Mouse (Mus musculus): ENCODE data around the gene Srebf2.
"Not testable (repeated sequence)": the region's sequence is repeated elsewhere in the genome, so short reads cannot be mapped to it uniquely, and the experiment has no call there.

Srebf2 gene

DNA sequence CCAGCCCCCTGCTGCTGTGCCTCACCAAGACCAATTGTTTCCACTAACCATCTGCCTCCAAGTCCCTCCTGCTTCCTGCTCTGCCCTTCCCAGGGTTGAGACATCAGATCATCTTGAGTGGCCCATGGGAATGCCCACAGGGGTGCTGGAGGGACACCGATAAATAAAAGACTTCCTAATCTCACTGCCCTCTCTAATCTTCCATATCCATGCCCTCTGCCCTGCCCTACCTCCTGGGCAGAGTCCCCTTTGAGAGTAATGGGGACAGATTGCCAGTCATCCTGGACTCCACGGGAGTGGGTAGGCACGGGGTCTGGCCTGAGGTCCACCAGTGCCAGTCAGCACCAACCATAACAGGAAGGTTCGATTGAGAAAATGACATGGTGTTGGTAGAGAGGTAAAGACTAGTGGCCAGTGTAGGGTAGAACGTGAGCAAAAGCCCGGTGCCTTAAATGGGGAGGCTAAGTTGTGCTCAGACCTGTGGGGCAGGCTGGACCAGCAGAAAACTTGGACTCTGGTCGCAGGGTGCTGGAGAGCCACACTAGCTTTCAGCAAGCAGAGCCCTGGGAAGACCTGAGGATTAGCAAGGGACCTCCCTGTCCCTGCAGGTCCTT lies 77.7 kb downstream of the Srebf2 start:
- no peak for DNase-seq (ENCODE audit: low spot score in 2 of 2)

DNA sequence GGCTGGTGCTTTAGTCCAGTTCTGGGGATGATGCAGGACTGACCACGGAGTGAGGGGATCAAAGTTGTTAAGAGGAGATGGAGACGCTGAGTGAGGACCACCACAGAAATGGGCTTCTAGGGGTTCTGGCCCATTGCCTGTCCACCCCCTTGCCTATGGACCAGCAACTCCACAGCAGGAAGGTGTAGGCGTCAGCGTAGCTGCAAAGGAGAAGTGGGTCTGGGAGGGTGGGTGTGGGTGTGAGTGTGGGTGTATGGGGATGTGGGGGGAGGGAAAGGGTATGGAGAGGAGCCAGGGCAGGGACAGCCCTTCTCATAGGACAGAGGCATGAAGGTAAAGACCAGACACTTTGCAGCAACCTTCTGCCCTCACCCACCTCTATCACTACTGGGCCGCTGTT lies 78.8 kb downstream of the Srebf2 start:
- DNase-seq (ENCODE audit: low spot score in 2 of 2), result no peak

DNA sequence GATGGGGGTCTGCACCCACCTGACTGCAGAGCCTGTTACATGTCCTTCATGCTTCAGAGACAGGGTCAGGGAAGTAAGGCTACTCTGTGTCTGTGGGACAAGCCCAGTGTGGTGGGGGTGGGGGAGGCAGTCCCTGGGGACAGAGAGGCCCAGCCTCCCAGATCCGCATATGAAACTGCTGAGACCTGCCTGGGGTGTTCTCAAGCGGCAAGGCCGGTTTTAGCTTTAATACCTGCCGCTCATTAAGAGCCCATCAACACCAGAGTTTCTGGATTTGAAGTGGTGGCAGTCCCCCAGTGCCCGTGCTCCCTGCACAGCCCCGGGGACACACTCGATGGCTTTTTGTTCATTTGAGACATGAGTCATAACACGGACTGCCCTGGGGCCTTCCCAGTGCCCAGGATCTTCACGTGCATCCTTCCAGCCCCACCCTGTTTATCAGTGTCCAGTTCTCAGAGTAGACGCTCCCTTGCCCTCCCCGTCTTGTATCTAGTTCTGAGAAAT lies 82.6 kb downstream of the Srebf2 start:
- no peak for DNase-seq (ENCODE audit: low spot score in 2 of 2)

DNA sequence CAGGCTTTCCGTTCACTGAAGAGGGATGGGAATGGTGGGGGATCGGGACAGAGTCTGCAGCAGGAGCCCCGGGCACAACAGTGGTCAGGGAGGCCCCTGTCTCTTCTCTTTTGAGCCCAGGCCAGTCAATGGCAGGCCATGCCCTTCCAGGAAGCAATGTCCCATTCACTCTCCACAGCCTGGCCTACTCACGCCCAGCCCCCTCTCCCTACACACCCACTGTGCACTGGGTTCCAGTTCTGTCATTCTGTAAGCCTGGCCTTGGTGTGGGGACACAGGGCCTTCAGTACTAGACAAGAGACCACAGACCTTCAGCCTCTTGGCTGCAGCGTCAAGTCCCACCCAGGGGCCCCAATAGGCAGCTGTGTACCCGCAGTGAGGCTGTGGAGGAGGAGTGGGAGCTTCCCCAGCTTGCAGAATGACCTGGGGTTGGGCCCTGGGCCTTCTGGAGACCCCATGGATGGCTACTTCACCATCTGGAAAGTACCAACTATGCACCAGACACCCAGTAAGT lies 83.2 kb downstream of the Srebf2 start:
- DNase-seq (ENCODE audit: low spot score in 2 of 2), result no peak

DNA sequence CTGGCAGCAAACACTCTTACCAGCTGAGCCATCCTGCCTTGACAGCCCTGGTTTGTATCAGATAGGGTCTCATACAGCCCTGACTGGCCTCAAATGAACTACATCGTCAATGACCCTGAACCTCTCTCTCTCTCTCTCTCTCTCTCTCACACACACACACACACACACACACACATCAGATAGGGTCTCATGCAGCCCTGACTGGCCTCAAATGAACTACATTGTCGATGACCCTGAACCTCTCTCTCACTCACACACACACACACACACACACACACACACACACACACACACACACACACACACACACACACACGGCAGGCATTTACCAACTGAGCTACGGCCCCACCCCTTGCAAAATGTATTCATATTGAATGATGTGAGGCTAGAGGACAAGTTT lies 84.1 kb downstream of the Srebf2 start:
- DNase-seq (ENCODE audit: low spot score in 2 of 2), result no peak

DNA sequence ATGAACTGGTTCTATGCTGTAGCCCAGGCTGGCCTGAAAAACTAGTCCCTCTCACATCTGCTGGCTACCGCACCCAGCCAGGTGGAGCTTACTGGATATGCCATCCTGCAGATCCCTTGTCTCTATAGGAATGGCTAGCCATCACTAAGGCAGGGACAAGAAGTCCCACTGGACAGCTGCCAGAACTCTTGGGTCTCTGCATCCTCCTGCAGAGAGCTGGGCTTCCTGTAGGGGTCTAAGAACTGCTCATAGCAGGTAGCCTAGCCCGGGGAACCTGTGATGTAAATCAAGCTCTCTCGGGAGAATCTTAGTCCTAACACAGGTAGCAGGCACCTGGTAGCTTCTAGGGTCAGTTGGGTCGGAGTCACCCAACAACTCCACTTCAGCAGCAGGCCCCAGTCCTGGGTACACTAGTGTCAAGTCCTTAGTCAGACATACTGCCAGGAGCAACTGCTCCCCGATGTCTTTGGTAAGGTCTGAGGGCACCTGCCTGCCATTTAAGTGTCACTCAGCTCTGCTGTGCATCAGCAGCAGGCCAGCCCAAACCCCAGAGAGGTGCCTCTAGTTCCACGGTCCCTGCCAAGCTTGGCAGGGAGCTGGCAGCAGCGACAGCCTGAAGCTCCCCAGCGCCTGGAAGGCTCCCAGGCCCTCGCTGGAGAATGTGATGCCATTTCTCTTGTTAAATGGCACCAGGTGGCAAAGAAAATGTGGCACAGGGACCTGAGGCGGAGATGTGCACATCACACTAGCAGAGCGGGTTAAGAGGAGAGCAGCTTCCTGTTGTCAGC lies 84.8 kb downstream of the Srebf2 start:
- no peak for DNase-seq (ENCODE audit: low spot score in 2 of 2)

DNA sequence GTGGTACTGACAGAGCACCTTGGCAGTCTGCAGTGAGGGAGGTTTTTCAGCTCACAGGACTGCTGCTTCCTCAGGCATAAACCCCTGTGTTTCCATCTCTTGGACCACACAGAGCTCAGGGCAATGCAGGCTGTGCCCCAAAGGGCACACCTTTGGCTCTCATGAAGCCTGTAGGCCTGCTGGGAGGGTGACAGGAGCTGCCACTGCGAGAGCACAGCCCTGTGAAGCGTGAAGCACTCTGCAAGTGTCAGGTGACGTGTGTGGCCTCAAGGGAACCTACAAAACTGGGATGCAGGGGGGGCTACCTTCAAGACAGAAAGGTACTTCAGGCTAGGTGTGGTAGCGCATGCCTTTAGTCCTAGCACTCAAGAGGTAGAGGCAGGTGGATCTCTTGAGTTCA lies 85.7 kb downstream of the Srebf2 start:
- no peak for DNase-seq (ENCODE audit: low spot score in 2 of 2)

DNA sequence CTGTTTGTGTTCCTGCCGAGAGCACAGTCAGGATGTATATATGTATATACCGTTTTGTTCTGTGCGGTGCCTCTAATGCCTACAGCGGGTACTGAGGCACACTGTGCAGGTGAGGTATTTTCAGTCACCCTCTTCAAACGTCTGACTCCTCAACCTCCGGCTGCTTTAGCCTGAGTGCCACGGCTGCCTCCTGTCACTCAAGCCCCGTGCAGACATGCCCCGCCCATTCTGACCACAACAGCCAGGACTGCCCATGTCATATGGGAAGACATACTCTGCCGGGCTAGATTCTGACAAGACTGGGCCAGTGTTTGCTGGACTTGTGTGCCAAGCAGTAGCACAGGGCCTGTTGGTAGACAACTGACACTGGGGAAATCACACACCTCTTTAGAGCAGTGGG lies 88.7 kb downstream of the Srebf2 start:
- DNase-seq (ENCODE audit: low spot score in 2 of 2), result no peak

DNA sequence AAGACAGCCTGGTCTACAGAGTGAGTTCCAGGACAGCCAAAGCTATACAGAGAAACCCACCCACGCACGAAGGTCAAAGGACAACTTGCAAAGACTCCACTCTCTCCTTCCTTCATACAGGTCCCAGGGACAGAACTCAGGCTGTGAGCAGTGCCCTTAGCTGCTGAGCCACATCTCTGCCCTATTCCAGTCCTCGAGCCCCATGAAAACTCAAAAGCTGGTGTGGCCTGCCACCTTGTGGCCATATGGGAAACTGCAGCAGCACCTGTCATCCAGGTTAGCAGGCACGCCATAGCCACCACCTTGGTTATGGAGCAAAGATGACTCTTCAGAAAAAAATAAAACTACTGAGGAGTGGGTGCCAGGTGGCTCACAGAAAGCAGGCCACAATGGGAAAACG lies 89.6 kb downstream of the Srebf2 start:
- peak; percentile 84 for DNase-seq (ENCODE audit: low spot score in 2 of 2)

DNA sequence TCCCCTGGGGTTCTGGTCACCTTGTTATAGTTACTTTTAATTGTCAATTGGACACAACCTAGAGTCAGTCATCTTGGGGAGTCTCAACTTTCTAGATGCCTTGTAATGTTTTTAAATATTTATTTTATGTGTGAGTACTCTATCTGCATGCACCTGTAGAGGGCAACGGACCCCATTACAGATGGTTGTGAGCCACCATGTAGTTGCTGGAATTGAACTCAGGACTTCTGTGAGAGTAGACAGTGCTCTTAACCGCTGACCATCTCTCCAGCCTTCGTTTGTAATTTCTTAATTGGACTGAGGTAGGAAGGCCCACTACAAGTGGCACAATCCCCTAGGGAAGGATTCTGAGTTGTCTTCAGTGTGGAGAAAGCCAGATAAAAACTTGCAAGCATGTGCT lies 96.3 kb downstream of the Srebf2 start:
- DNase-seq (ENCODE audit: low spot score in 2 of 2), result no peak

DNA sequence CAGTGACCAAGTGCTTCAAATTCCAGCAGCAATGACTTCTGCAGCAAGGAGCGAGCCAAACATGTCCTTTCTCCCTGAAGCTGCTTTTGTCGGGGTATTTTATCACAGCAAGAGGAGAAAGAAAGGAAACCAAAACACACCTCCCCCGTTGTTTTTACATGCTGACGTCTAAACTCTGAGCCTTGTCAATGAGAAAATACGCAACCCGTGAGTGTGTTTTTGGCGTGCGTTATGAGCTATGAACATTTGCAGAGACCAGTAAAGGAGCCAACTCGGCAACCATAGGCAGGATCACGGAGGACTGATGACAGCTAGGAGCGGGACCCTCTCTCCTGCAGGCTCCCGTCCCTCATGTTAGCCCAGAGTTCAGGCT lies 96.7 kb downstream of the Srebf2 start:
- no peak for DNase-seq (ENCODE audit: low spot score in 2 of 2)

DNA sequence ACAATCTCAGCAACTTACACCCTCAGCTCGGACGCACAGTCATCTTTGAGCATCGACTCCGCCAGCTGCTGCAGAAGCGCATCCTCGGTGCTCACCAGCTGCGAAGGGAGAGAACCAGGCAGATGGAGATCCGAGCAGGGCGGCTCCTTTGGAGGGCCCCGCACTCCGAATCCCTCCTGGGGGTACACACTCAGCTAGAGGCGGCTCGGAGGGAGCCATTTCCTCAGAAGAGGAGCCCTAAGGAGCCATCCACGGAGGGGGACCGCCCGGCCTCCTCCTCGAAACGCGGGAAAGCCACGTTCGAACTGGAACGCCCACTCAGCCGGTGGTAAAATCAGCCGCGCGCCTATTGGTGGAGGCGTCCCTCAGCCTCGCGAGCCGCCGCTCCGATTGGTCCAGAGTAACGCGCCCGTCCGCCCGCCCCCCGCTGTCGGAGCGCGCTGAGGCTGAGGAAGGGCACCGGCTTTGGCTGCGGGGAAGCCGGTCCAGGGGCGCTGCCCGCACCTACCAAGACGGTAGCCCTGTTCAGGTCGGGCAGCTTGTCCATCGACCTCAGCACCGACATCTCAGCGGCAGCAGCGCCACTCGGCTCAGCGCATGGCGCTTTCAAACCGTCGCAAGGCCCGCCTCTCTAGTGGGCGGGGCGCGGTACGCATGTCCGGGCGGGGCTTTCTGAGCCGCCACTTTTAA lies 97.3 kb downstream of the Srebf2 start, which contains the start of gene Cenpm:
Gene Cenpm, minus strand, starts transcription at position 634 of the 690 bp plus-strand sequence.
- peak; percentile 91 for DNase-seq (ENCODE audit: low spot score in 2 of 2)

DNA sequence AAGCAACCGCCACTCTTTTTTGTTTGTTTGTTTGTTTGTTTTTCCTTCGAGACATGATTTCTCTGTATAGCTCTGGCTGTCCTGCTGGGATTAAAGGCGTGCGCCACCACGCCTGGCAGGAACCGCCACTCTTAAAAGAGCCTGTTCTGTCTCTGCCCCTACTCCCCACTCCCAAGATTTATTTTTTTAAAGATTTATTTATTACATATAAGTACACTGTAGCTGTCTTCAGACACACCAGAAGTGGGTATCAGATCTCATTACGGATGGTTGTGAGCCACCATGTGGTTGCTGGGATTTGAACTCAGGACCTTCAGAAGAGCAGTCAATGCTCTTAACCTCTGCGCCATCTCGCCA lies 97.8 kb downstream of the Srebf2 start:
- DNase-seq (ENCODE audit: low spot score in 2 of 2), result not testable (repeated sequence)

DNA sequence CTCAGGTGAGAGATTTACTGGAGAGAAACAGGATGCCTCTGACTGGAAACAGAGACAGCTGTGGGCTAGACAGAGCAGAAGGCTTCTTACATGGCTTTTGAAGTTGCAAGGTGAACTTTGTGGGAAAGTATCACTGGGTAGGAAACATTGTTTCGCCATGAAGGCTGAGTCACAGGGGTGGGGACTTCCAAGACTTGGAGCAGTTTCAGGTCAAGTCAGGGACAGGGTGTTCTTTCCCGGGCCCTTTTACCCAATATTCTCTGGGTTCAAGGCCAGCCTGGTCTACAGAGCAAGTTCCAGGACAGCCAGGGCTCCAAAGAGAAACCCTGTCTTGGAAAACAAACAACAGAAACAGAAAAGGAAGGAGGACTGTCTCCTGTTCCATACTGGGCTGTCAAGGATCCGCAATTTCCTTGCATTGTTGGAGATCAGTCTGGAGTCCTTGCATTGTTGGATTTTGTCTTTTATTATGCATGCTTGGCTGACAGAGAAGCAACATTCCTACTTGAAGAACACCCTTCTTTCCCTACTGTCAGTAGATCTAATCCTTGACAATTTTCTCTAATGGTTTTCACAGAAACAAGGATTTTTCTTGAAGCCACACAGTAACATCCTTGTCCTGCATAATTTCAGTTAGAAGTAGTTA lies 100.3 kb downstream of the Srebf2 start:
- peak in 1 of 2 experiments; percentile 38 for DNase-seq (ENCODE audit: low spot score in 2 of 2)

DNA sequence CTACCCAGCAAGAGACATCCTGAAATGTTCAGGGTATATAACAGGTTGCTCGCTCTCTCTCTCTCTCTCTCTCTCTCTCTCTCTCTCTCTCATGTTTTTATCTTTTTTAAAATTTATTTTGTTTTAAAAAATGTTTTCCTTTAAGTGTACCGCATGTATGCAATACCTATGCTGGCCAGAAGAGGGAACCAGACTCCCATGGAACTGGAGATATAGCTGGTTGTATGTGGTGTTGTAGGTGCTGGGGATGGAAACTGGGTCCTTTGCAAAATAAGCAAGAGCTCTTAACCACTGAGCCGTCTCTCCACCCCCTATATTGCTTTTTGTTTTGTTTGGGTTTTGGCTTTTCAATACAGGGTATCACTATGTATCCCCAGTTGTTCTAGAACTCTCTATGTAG lies 104.6 kb downstream of the Srebf2 start:
- no peak for DNase-seq (ENCODE audit: low spot score in 2 of 2)

DNA sequence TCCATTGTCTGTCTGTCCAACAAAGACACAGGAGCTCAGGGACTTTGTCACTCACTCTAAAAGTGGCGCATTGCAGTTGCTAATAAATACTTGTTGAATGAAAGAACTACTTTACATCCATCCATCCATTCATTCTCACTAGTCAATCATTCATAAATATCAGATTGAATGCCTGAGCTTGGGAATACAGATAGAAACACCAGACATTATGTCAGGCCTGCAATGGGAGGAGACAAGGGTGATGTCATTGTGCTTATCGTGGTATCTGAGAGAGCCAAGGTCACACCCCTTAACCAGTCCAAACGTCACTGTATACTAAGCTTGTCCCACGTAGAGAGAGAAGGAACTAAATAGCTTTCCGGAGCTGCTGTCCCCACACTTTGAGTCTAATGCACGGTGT lies 105.1 kb downstream of the Srebf2 start, which contains the start of gene 1500009C09Rik:
Gene 1500009C09Rik, plus strand, starts transcription at position 301 of the 400 bp plus-strand sequence.
- no peak for DNase-seq (ENCODE audit: low spot score in 2 of 2)

Measured in urinary bladder, postnatal 36 days (tissue).